Mouse (Mus musculus) stomach, postnatal 0 days (tissue): ENCODE results near the gene Zbtb48.

Experiments
- CTCF ChIP-seq: IDR thresholded peaks from 2 replicates; pipeline ENCODE4 v1.5.1; 2016; ENCODE audit warnings: antibody characterized with exemption, low read depth, mild to moderate bottlenecking, moderate library complexity
- EP300 ChIP-seq: optimal IDR thresholded peaks from 2 replicates; pipeline ENCODE3; 2016; ENCODE audit warnings: antibody characterized with exemption

GRCm38 (mm10) chr4:151996173-151996950 lies 31.1 kb downstream of the Zbtb48 start, which contains the start of gene Phf13:
- TF ChIP-seq CTCF = no peak
- no peak for TF ChIP-seq EP300
